Mouse (Mus musculus) forebrain, embryonic 15.5 days (tissue): ENCODE measurements around the gene A330070K13Rik. TPM values are rescaled to one million over a fixed set of nuclear protein-coding genes. Genes with fewer than 3 reads are reported as not detected.

Experiments
- polyA plus RNA-seq: library from polyadenylated mRNA; unstranded; fragments of >200 nt; fragmentation: Nextera tagmentation; extraction: Ambion mirVana; gene quantifications from 2 replicates; pipeline ENCODE4 v1.2.1, GENCODE M21; 2015

The A330070K13Rik gene
- polyA plus RNA-seq, 1 experiment from 2014 or later = not detected

Other genes with a start within 250 kb of the A330070K13Rik start
- 13.5 TPM in 2 replicates for gene Kctd7, start 239.8 kb downstream of the A330070K13Rik start, polyA plus RNA-seq
- gene Rabgef1, start 212.8 kb downstream of the A330070K13Rik start, polyA plus RNA-seq = 40.2 and 41.3 TPM in 2 replicates
- gene Tmem248, start 167.6 kb downstream of the A330070K13Rik start, polyA plus RNA-seq = 23.0 and 24.1 TPM in 2 replicates
- 60.0 and 64.3 TPM in 2 replicates for gene Sbds, start 129.1 kb downstream of the A330070K13Rik start, polyA plus RNA-seq
- gene Tyw1, start 129.0 kb downstream of the A330070K13Rik start, polyA plus RNA-seq = 24.8 and 27.1 TPM in 2 replicates
- 17.5 and 17.6 TPM in 2 replicates for gene Caln1, start 15.2 kb downstream of the A330070K13Rik start, polyA plus RNA-seq